Mouse (Mus musculus): ENCODE data around the gene 3110082I17Rik. TPM values are rescaled to one million over a fixed set of nuclear protein-coding genes. Genes with fewer than 3 reads are reported as not detected.

Gene 3110082I17Rik
- polyA plus RNA-seq, 1 experiment from 2014 or later, result 12.7 TPM

DNA sequence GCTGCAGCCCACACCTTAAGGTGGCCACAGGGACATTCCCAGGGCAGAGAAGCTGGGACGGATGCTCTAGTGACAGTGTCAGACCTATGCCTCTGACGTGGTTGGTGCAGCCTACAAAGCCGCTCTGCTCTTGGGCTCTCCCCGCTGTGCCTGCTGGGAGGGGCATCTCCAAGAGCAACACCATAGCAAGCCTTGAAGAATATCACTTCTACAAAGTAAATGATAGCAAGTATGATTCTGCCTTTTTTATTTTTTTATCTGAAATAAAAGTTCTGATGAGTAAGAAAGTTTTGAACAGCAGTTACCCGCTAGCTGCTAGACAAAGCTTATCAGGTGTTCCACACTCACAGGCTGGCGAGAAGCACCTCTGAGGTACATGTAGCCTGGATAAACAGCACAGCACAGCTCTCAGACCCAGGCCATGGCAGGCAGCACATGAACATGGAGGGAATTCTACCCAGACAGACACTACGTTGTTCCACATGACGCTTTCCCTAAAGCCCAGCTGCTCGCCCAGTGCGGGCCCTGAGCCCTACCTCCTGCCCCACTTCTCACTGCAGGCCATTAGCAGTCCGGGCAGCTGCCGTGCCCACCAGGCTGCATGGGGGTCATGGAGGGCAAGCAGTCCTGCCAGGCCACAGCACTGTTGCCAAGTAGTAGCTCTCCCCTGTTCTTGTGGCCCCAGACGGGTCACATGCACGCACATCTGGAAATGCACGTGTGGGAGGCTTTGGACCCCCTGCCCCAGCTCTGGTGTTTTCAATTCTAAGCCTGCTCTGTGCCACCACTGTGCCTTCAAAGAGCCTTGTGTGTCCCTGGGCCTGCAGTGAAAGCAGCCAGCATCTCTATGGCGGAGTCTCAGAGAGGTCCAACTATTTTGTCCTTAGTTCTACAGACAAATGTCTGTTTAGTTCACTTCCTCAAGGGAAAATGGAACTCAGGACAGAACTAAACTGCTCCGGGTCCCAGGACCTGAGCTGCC is 71.3 kb downstream of the 3110082I17Rik start:
- H3K4me3 ChIP-seq (replicated peaks; ENCODE audit: low read length), result no peak overlapping the region
- peaks cover 21% of the 10 kb centered on the region for H3K4me1 ChIP-seq (replicated peaks; ENCODE audit: control insufficient read depth, insufficient read depth, low read length)
- no peaks in the 10 kb centered on the region for H3K36me3 ChIP-seq (replicated peaks; ENCODE audit: control insufficient read depth, insufficient read depth)
- WGBS, result 73% methylated on average over 17 of the region's 17 CpGs
- no peak for DNase-seq (ENCODE audit: low spot score)
- no peak for ATAC-seq (ENCODE audit: low FRiP score)
- H3K9ac ChIP-seq, result no peak overlapping the region
- H3K4me2 ChIP-seq (replicated peaks), result no peak overlapping the region
- no peaks in the 10 kb centered on the region for H3K9me3 ChIP-seq (ENCODE audit: control insufficient read depth, low read length)
- no peaks in the 10 kb centered on the region for H3K27me3 ChIP-seq (ENCODE audit: control insufficient read depth, insufficient read depth, low read length)
- H3K27ac ChIP-seq, result peak overlapping the region; percentile 62

DNA sequence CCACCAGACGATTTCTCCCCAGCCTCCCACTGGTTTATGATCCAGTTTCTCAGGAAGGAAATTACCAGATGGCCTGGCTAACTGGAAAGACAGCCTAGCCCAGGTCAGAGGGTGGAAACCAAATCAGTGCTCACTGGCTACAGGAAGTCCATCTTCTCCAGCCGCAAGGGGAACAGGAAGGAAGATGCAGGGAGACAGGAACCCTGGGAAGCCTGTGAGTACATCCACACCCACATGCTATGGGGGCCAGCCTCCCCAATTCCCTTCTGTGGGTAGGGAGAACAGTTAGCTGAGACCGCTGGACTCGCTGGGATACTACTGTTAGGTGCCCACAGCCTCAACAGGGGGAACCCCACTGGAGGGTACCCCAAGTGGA is 72.1 kb downstream of the 3110082I17Rik start:
- H3K9me3 ChIP-seq (ENCODE audit: control insufficient read depth, low read length), result no peaks in the 10 kb centered on the region
- ATAC-seq (ENCODE audit: low FRiP score) (no peak), DNase-seq (ENCODE audit: low spot score) (no peak)
- 85% methylated on average over 4 of the region's 4 CpGs for WGBS
- H3K4me1 ChIP-seq (replicated peaks; ENCODE audit: control insufficient read depth, insufficient read depth, low read length), result peaks cover 22% of the 10 kb centered on the region
- H3K27me3 ChIP-seq (ENCODE audit: control insufficient read depth, insufficient read depth, low read length), result no peaks in the 10 kb centered on the region
- H3K27ac ChIP-seq, result 0 out of 2 replicates have a peak overlapping the region, but pooled peaks have one; percentile 62
- no peak overlapping the region for H3K4me3 ChIP-seq (replicated peaks; ENCODE audit: low read length)
- H3K9ac ChIP-seq, result no peak overlapping the region
- H3K36me3 ChIP-seq (replicated peaks; ENCODE audit: control insufficient read depth, insufficient read depth), result no peaks in the 10 kb centered on the region
- H3K4me2 ChIP-seq (replicated peaks), result no peak overlapping the region

DNA sequence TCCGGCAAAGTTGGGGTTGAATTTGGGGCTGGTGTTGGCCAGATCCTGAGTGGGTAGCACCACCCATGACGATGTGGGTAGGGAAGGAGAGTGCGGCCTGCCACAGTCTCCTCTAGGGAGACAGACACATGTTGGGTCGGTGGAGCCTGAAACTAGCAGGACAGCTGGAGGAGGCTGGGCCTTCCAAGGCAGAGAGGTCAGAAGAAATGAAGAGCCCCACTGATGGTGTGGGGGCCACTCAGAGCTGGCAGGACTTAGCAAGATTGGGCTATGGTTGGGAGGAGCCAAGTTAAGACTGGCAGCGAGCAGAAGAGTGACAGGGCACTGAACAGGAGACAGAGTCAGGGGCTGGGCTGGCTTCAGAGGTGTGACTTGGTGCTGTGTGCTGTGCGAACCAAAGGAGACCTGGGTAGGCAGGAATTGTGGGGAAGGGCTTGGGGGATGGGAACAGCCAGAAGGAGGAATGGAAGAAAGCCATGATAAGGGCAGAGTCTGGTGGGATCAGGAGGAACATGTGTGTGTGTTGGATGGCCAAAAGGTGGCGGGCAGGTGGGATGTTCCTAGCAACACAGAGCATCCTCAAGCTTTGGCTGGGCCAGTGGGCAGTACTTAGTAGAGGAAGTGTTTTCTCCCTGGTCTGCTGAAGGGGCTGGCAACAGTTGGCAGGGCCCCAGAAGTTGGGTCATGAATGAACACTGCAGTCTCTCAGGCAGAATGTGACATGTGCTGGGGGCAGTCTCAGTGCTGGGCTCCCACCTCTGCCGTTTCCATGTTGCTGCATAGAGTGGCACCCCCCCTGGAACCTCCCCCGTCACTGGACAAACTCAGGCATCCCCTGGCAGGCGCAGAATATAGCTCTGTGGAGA is 72.8 kb downstream of the 3110082I17Rik start:
- no peak overlapping the region for H3K27ac ChIP-seq
- ATAC-seq (ENCODE audit: low FRiP score) (no peak), DNase-seq (ENCODE audit: low spot score) (no peak)
- whole genome bisulfite sequencing, result 88% methylated on average over 10 of the region's 10 CpGs
- no peaks in the 10 kb centered on the region for H3K9me3 ChIP-seq (ENCODE audit: control insufficient read depth, low read length)
- H3K36me3 ChIP-seq (replicated peaks; ENCODE audit: control insufficient read depth, insufficient read depth), result no peaks in the 10 kb centered on the region
- H3K9ac ChIP-seq, result no peak overlapping the region
- no peak overlapping the region for H3K4me2 ChIP-seq (replicated peaks)
- no peak overlapping the region for H3K4me3 ChIP-seq (replicated peaks; ENCODE audit: low read length)
- peaks cover 28% of the 10 kb centered on the region for H3K4me1 ChIP-seq (replicated peaks; ENCODE audit: control insufficient read depth, insufficient read depth, low read length)
- H3K27me3 ChIP-seq (ENCODE audit: control insufficient read depth, insufficient read depth, low read length), result no peaks in the 10 kb centered on the region

DNA sequence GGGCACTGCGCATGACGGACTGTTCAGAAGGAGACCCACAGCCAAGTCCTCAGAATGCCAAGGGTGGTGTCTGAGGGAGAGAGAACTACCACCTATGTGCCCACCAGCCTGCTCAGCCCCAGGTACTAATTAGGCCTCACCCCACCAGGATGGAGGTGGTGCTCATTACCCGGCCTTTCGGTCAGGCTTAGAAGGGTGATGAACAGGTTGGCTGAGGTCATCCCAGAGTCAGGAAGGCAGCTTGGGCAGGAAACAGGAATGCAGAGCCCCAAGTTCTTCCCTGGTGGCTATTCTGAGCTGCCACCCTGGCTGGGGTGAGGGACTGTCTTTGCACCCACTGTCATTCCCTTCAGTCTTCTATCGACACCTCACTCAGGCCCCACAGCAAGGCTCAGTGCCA is 74.3 kb downstream of the 3110082I17Rik start:
- Histone ChIP-seq H3K27ac (no peak overlapping the region), H3K27me3 (ENCODE audit: control insufficient read depth, insufficient read depth, low read length) (no peaks in the 10 kb centered on the region), H3K9me3 (ENCODE audit: control insufficient read depth, low read length) (no peaks in the 10 kb centered on the region), H3K4me2 (replicated peaks) (no peak overlapping the region), H3K9ac (no peak overlapping the region), H3K36me3 (replicated peaks; ENCODE audit: control insufficient read depth, insufficient read depth) (no peaks in the 10 kb centered on the region), H3K4me1 (replicated peaks; ENCODE audit: control insufficient read depth, insufficient read depth, low read length) (peaks cover 35% of the 10 kb centered on the region), H3K4me3 (replicated peaks; ENCODE audit: low read length) (no peak overlapping the region)
- 99% methylated on average over 5 of the region's 5 CpGs for WGBS
- ATAC-seq (ENCODE audit: low FRiP score) (no peak), DNase-seq (ENCODE audit: low spot score) (no peak)

DNA sequence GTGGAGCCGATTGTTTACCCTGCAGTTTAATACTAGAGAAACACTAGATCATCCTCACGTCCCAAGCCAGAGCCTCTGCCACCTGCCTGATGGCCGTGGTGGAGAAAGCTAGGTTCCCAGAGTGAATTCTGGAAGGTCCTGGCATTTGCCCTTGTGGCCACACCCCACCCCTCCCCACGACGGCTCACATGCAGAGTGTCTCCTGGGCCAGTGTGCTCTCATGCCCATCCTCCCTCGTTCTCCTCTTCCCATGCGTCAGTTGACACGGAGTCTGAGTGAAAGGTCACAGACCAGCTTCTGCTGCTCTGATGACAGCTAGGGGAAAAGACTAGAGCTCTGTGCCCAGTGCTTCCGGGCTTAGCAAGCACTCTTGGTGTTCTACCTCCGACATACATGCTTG is 75.8 kb downstream of the 3110082I17Rik start:
- WGBS, result 70% methylated on average over 10 of the region's 10 CpGs
- H3K36me3 ChIP-seq (replicated peaks; ENCODE audit: control insufficient read depth, insufficient read depth), result no peaks in the 10 kb centered on the region
- ATAC-seq (ENCODE audit: low FRiP score), result no peak
- H3K4me2 ChIP-seq (replicated peaks), result no peak overlapping the region
- H3K4me3 ChIP-seq (replicated peaks; ENCODE audit: low read length), result no peak overlapping the region
- no peak for DNase-seq (ENCODE audit: low spot score)
- H3K4me1 ChIP-seq (replicated peaks; ENCODE audit: control insufficient read depth, insufficient read depth, low read length), result peaks cover 33% of the 10 kb centered on the region
- H3K27me3 ChIP-seq (ENCODE audit: control insufficient read depth, insufficient read depth, low read length), result no peaks in the 10 kb centered on the region
- no peak overlapping the region for H3K9ac ChIP-seq
- no peaks in the 10 kb centered on the region for H3K9me3 ChIP-seq (ENCODE audit: control insufficient read depth, low read length)
- H3K27ac ChIP-seq, result no peak overlapping the region

DNA sequence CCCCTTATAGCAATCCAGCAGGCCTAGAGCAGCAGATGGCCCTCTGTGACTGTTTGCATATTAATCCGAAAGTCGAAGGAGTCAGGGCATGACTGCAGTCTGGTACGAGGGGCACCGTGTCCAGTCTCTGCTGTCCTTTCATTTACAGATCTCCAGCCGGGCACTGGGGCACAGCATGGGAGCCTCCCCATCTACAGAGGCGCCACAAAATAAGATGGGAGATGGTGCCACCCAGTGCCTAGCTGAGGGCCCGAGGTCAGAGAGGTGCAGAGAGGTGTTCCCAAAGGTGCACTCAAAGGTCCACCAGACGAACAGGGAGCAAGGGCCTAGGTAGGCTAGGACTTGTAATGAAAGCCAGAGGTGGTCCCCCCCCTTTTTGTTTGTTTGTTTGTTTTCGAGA is 77.1 kb downstream of the 3110082I17Rik start:
- Histone ChIP-seq H3K9me3 (ENCODE audit: control insufficient read depth, low read length) (no peaks in the 10 kb centered on the region), H3K27me3 (ENCODE audit: control insufficient read depth, insufficient read depth, low read length) (no peaks in the 10 kb centered on the region), H3K4me2 (replicated peaks) (no peak overlapping the region), H3K4me1 (replicated peaks; ENCODE audit: control insufficient read depth, insufficient read depth, low read length) (peaks cover 29% of the 10 kb centered on the region), H3K36me3 (replicated peaks; ENCODE audit: control insufficient read depth, insufficient read depth) (no peaks in the 10 kb centered on the region), H3K4me3 (replicated peaks; ENCODE audit: low read length) (no peak overlapping the region), H3K9ac (no peak overlapping the region; the same call in 1 of the 2 replicates), H3K27ac (peak overlapping the region; percentile 62; the same call in 1 of the 2 replicates)
- 69% methylated on average over 9 of the region's 9 CpGs for WGBS
- DNase-seq (ENCODE audit: low spot score), result no peak
- no peak for ATAC-seq (ENCODE audit: low FRiP score)

DNA sequence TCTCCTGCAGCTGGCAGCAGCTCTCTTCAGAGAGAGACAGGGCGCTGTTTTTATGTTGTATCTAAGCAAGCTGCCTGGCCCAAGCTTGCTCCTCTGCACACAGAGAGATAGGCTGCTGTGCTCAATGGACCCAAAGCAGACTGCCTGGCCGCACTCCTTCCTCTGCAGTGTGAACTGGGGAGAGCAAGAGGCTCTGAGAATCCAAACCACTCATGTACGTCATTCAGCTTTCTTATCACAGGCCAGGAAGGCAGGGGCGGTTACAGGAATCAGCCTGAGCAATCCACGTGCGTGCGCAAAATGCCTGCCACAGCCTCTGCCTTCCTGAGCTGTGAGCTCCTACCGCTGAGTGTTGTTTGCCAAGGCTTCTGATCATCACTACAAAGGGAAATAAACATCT is 77.6 kb downstream of the 3110082I17Rik start:
- no peaks in the 10 kb centered on the region for H3K9me3 ChIP-seq (ENCODE audit: control insufficient read depth, low read length)
- peaks cover 29% of the 10 kb centered on the region for H3K4me1 ChIP-seq (replicated peaks; ENCODE audit: control insufficient read depth, insufficient read depth, low read length)
- ATAC-seq (ENCODE audit: low FRiP score) (no peak), DNase-seq (ENCODE audit: low spot score) (no peak)
- H3K27ac ChIP-seq, result peak overlapping the region; percentile 62
- H3K36me3 ChIP-seq (replicated peaks; ENCODE audit: control insufficient read depth, insufficient read depth), result no peaks in the 10 kb centered on the region
- H3K9ac ChIP-seq, result no peak overlapping the region; the same call in 1 of the 2 replicates
- 61% methylated on average over 8 of the region's 8 CpGs for WGBS
- H3K4me3 ChIP-seq (replicated peaks; ENCODE audit: low read length), result no peak overlapping the region
- no peaks in the 10 kb centered on the region for H3K27me3 ChIP-seq (ENCODE audit: control insufficient read depth, insufficient read depth, low read length)
- H3K4me2 ChIP-seq (replicated peaks), result no peak overlapping the region

DNA sequence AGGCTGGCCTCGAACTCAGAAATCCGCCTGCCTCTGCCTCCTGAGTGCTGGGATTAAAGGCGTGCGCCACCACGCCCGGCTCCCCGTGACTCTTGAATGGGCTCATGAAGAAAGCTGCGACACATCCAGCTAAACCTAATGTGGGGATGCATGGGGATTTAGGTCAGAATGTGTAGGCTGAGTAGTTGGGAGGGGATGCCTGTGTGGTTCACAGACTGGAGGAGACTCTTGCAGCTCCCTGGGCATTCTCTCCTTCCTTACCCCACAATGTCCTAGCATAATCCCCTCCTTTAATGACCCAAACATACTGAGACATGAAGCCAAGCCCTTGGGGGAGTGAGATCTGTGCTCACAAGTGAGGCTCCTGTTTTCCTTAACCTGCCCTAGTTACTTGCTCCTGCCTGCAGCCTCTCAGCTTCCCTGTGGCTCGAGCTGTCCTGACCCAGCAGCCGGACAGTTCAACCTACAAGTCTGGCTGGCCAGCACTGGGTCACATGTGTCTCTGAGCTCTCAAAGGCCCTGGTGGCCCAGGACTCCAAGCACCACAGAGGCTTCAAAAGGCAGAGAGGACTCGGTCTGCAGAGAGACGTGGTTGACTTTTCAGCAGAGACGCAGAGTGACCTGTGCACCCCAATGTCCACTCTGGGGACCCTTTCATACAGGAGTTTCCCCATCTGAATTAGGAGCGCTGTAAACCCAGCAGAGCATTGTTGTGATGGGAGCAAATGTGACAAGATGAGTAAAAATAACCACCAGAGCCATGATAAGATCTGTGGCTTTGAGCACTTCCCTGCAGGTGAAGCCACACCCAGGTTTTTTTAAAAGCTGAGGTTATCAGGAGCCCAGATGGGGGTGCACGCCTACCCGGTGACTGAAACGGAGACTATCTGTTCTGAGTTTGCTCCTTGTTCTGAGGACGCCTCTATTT is 78.5 kb downstream of the 3110082I17Rik start:
- Histone ChIP-seq H3K4me3 (replicated peaks; ENCODE audit: low read length) (no peak overlapping the region), H3K9ac (no peak overlapping the region), H3K4me1 (replicated peaks; ENCODE audit: control insufficient read depth, insufficient read depth, low read length) (peaks cover 29% of the 10 kb centered on the region), H3K27ac (peak overlapping the region; percentile 62), H3K9me3 (ENCODE audit: control insufficient read depth, low read length) (no peaks in the 10 kb centered on the region), H3K36me3 (replicated peaks; ENCODE audit: control insufficient read depth, insufficient read depth) (no peaks in the 10 kb centered on the region), H3K27me3 (ENCODE audit: control insufficient read depth, insufficient read depth, low read length) (no peaks in the 10 kb centered on the region), H3K4me2 (replicated peaks) (peak overlapping the region; percentile 92)
- 84% methylated on average over 18 of the region's 18 CpGs for WGBS
- ATAC-seq (ENCODE audit: low FRiP score) (no peak), DNase-seq (ENCODE audit: low spot score) (no peak)

Data from hindbrain, embryonic 14.5 days (tissue).